Mouse (Mus musculus) stomach, embryonic 15.5 days (tissue): ENCODE results near the gene Rab43. TPM values are rescaled to one million over a fixed set of nuclear protein-coding genes. Genes with fewer than 3 reads are reported as not detected.

Source experiments
- ATAC-seq: fragments of 200-750 bp; cut with Nextera tagmentation; 2 replicates; pipeline ENCODE4 v1.8.0; 2017; ENCODE audit warnings: low read depth, moderate number of reproducible peaks, moderate TSS enrichment; ENCODE audit not compliant: insufficient read depth, low FRiP score
- H3K27ac ChIP-seq: fragments of 300-500 bp; sonication (generic); 2 replicates; pipeline ENCODE4 v1.5.1; 2015; ENCODE audit warnings: mild to moderate bottlenecking, inconsistent platforms
- H3K27me3 ChIP-seq: fragments of 300-500 bp; sonication (generic); replicated peaks from 2 replicates; pipeline ENCODE4 v1.6.1; 2015; ENCODE audit warnings: inconsistent platforms
- H3K36me3 ChIP-seq: fragments of 300-500 bp; sonication (generic); 2 replicates; pipeline ENCODE4 v1.6.1; 2015; ENCODE audit warnings: inconsistent platforms
- H3K4me1 ChIP-seq: fragments of 300-500 bp; sonication (generic); 2 replicates; pipeline ENCODE4 v1.6.1; 2015; ENCODE audit warnings: inconsistent platforms
- H3K4me2 ChIP-seq: fragments of 300-500 bp; sonication (generic); 2 replicates; pipeline ENCODE4 v1.6.1; 2015; ENCODE audit warnings: mild to moderate bottlenecking, inconsistent platforms
- H3K4me3 ChIP-seq: fragments of 300-500 bp; sonication (generic); replicated peaks from 2 replicates; pipeline ENCODE4 v1.5.1; 2015; ENCODE audit warnings: inconsistent platforms
- H3K9ac ChIP-seq: fragments of 300-500 bp; sonication (generic); 2 replicates; pipeline ENCODE4 v1.6.1; 2015; ENCODE audit warnings: inconsistent platforms
- H3K9me3 ChIP-seq: fragments of 300-500 bp; sonication (generic); 2 replicates; pipeline ENCODE4 v1.6.1; 2016; ENCODE audit warnings: inconsistent platforms
- WGBS: fragments of 180-500 bp; shearing (Covaris S2); methylation state at CpG from one replicate; pipeline ENCODE4 v1.1.7; 2015; 5-methylcytosine and 5-hydroxymethylcytosine counted together
- polyA plus RNA-seq: library from polyadenylated mRNA; unstranded; fragments of >200 nt; fragmentation: Nextera tagmentation; extraction: Ambion mirVana; gene quantifications from 2 replicates; pipeline ENCODE4 v1.2.1, GENCODE M21; 2015

The Rab43 gene
- polyA plus RNA-seq, 1 experiment from 2014 or later: 11.9 TPM

- H3K9ac ChIP-seq: no peak overlapping the region
- peak overlapping the region; percentile 74; the same call in 1 of the 2 replicates for H3K4me2 ChIP-seq
- H3K9me3 ChIP-seq: no peaks in the 10 kb centered on the region
- H3K27ac ChIP-seq: 0 out of 2 replicates have a peak overlapping the region, but pooled peaks have one; percentile 95
- H3K27me3 ChIP-seq: no peaks in the 10 kb centered on the region
- H3K36me3 ChIP-seq: peaks cover 29% of the 10 kb centered on the region
- WGBS: 54% methylated on average over 11 of the region's 11 CpGs
- H3K4me3 ChIP-seq: no peak overlapping the region
- no peak for ATAC-seq
- 0 out of 2 replicates have a peak, but pooled peaks cover 6% of the 10 kb centered on the region for H3K4me1 ChIP-seq
These were observed 27.9 kb upstream of the Rab43 start for GRCm38 (mm10) chr6:87839797-87840341.

GRCm38 (mm10) chr6:87838551-87839197 lies 26.7 kb upstream of the Rab43 start, which contains the start of gene Isy1:
TSS of gene Isy1 (minus strand) at chr6:87838798.
- WGBS: under 1% methylated on average over 46 of the region's 46 CpGs
- no peaks in the 10 kb centered on the region for H3K27me3 ChIP-seq
- peak; percentile 98 for ATAC-seq
- peak within 1 kb of the TSS; percentile 63 for H3K9ac ChIP-seq
- H3K4me2 ChIP-seq: peak within 1 kb of the TSS; percentile 74
- no peaks in the 10 kb centered on the region for H3K9me3 ChIP-seq
- peak within 1 kb of the TSS; percentile 65 for H3K4me3 ChIP-seq
- peaks cover 20% of the 10 kb centered on the region for H3K36me3 ChIP-seq
- H3K27ac ChIP-seq: peak within 1 kb of the TSS; percentile 95
- 0 out of 2 replicates have a peak, but pooled peaks cover 6% of the 10 kb centered on the region for H3K4me1 ChIP-seq

GRCm38 (mm10) chr6:87835695-87836094 lies 23.7 kb upstream of the Rab43 start, which contains the start of gene Gm45140:
TSS of gene Gm45140 (minus strand) at chr6:87835795.
- WGBS: 92% methylated on average over 7 of the region's 7 CpGs
- no peak within 1 kb of the TSS for H3K27ac ChIP-seq
- 0 out of 2 replicates have a peak, but pooled peaks cover 6% of the 10 kb centered on the region for H3K4me1 ChIP-seq
- H3K4me3 ChIP-seq: no peak within 1 kb of the TSS
- H3K4me2 ChIP-seq: no peak within 1 kb of the TSS
- H3K36me3 ChIP-seq: peaks cover 6% of the 10 kb centered on the region
- H3K9me3 ChIP-seq: no peaks in the 10 kb centered on the region
- no peak for ATAC-seq
- H3K27me3 ChIP-seq: no peaks in the 10 kb centered on the region
- no peak within 1 kb of the TSS for H3K9ac ChIP-seq

- H3K36me3 ChIP-seq: peaks cover 65% of the 10 kb centered on the region
These were observed 8.4 kb upstream of the Rab43 start for GRCm38 (mm10) chr6:87820366-87820765.

GRCm38 (mm10) chr6:87814486-87814885 lies 2.5 kb upstream of the Rab43 start:
- no peaks in the 10 kb centered on the region for H3K27me3 ChIP-seq
- 90% methylated on average over 5 of the region's 5 CpGs for WGBS
- H3K9me3 ChIP-seq: no peaks in the 10 kb centered on the region
- H3K27ac ChIP-seq: no peak overlapping the region
- no peak overlapping the region for H3K9ac ChIP-seq
- no peak for ATAC-seq
- peaks cover 14% of the 10 kb centered on the region for H3K4me1 ChIP-seq
- no peak overlapping the region for H3K4me2 ChIP-seq
- peaks cover 25% of the 10 kb centered on the region for H3K36me3 ChIP-seq
- H3K4me3 ChIP-seq: no peak overlapping the region

More at GRCm38 (mm10) chr6:87820366-87820765, 8.4 kb upstream of the Rab43 start:
- no peak overlapping the region for H3K9ac ChIP-seq
- H3K4me2 ChIP-seq: no peak overlapping the region
- 88% methylated on average over 2 of the region's 2 CpGs for WGBS
- H3K9me3 ChIP-seq: no peaks in the 10 kb centered on the region
- ATAC-seq: no peak
- H3K27me3 ChIP-seq: no peaks in the 10 kb centered on the region
- no peak overlapping the region for H3K27ac ChIP-seq
- H3K4me3 ChIP-seq: no peak overlapping the region
- H3K4me1 ChIP-seq: no peaks in the 10 kb centered on the region

- Histone ChIP-seq H3K27me3 (no peaks in the 10 kb centered on the region), H3K36me3 (peaks cover 9% of the 10 kb centered on the region; the same call in 1 of the 2 replicates), H3K9me3 (no peaks in the 10 kb centered on the region), H3K4me3 (peak overlapping the region; percentile 79), H3K4me2 (peak overlapping the region; percentile 87), H3K9ac (peak overlapping the region; percentile 58; the same call in 1 of the 2 replicates), H3K27ac (peak overlapping the region; percentile 86), H3K4me1 (peaks cover 20% of the 10 kb centered on the region)
- no peak for ATAC-seq
- 86% methylated on average over 1 of the region's 1 CpGs for WGBS
These were observed 692 bp upstream of the Rab43 start for GRCm38 (mm10) chr6:87812656-87813055.

- Histone ChIP-seq H3K4me1 (peaks cover 23% of the 10 kb centered on the region), H3K9me3 (no peaks in the 10 kb centered on the region), H3K9ac (peak overlapping the region; percentile 58), H3K4me3 (peak overlapping the region; percentile 79), H3K27me3 (no peaks in the 10 kb centered on the region), H3K36me3 (0 out of 2 replicates have a peak, but pooled peaks cover 4% of the 10 kb centered on the region), H3K27ac (peak overlapping the region; percentile 86), H3K4me2 (peak overlapping the region; percentile 87)
- ATAC-seq: peak; percentile 3; the same call in 1 of the 2 replicates
- under 1% methylated on average over 71 of the region's 77 CpGs for WGBS
These were observed 973 bp downstream of the Rab43 start for GRCm38 (mm10) chr6:87810713-87811669.

GRCm38 (mm10) chr6:87810311-87810710 lies 1.7 kb downstream of the Rab43 start:
- Histone ChIP-seq H3K4me3 (peak overlapping the region; percentile 79), H3K9me3 (no peaks in the 10 kb centered on the region), H3K36me3 (no peaks in the 10 kb centered on the region), H3K27ac (0 out of 2 replicates have a peak overlapping the region, but pooled peaks have one; percentile 8), H3K4me2 (peak overlapping the region; percentile 87), H3K9ac (no peak overlapping the region), H3K4me1 (peaks cover 23% of the 10 kb centered on the region), H3K27me3 (no peaks in the 10 kb centered on the region)
- whole genome bisulfite sequencing: 35% methylated on average over 6 of the region's 6 CpGs
- ATAC-seq: no peak

- 78% methylated on average over 6 of the region's 6 CpGs for WGBS
- Histone ChIP-seq H3K9me3 (no peaks in the 10 kb centered on the region), H3K9ac (no peak overlapping the region), H3K4me2 (peak overlapping the region; percentile 87), H3K27me3 (no peaks in the 10 kb centered on the region), H3K27ac (peak overlapping the region; percentile 28), H3K36me3 (no peaks in the 10 kb centered on the region), H3K4me1 (peaks cover 23% of the 10 kb centered on the region), H3K4me3 (peak overlapping the region; percentile 79)
- ATAC-seq: no peak
These were observed 2.3 kb downstream of the Rab43 start for GRCm38 (mm10) chr6:87809651-87810161.

GRCm38 (mm10) chr6:87809144-87809543 lies 2.8 kb downstream of the Rab43 start:
- H3K4me3 ChIP-seq: no peak overlapping the region
- no peak overlapping the region for H3K9ac ChIP-seq
- H3K4me1 ChIP-seq: peaks cover 23% of the 10 kb centered on the region
- peak overlapping the region; percentile 28 for H3K27ac ChIP-seq
- ATAC-seq: no peak
- H3K4me2 ChIP-seq: no peak overlapping the region
- no peaks in the 10 kb centered on the region for H3K27me3 ChIP-seq
- no peaks in the 10 kb centered on the region for H3K36me3 ChIP-seq
- WGBS: 90% methylated on average over 2 of the region's 2 CpGs
- no peaks in the 10 kb centered on the region for H3K9me3 ChIP-seq

GRCm38 (mm10) chr6:87808521-87808920 lies 3.4 kb downstream of the Rab43 start:
- Histone ChIP-seq H3K4me1 (peaks cover 23% of the 10 kb centered on the region), H3K9ac (no peak overlapping the region), H3K27ac (no peak overlapping the region; the same call in 1 of the 2 replicates), H3K4me2 (no peak overlapping the region), H3K36me3 (no peaks in the 10 kb centered on the region), H3K4me3 (no peak overlapping the region), H3K9me3 (no peaks in the 10 kb centered on the region), H3K27me3 (no peaks in the 10 kb centered on the region)
- ATAC-seq: no peak
- WGBS: 50% methylated on average over 3 of the region's 3 CpGs
